Mouse (Mus musculus): ENCODE measurements around the gene Lrrn4. TPM values are rescaled to one million over a fixed set of nuclear protein-coding genes. Genes with fewer than 3 reads are reported as not detected.
A peak's percentile ranks its signal among the peaks of the same experiment; 100 is the strongest.

The Lrrn4 gene
- polyA plus RNA-seq, 1 experiment from 2014 or later: 0.06 TPM

GRCm38 (mm10) chr2:132867521-132867920 is 13.2 kb downstream of the Lrrn4 start:
- Histone ChIP-seq H3K4me2 (replicated peaks) (no peak overlapping the region), H3K9ac (replicated peaks) (no peak overlapping the region), H3K36me3 (peaks cover 14% of the 10 kb centered on the region), H3K27me3 (no peaks in the 10 kb centered on the region), H3K9me3 (no peaks in the 10 kb centered on the region), H3K27ac (replicated peaks) (no peak overlapping the region), H3K4me3 (no peak overlapping the region), H3K4me1 (no peaks in the 10 kb centered on the region)
- ATAC-seq (ENCODE audit: low FRiP score, low read depth): no peak
- WGBS: 81% methylated on average over 5 of the region's 5 CpGs

- no peaks in the 10 kb centered on the region for H3K27me3 ChIP-seq
Measured at GRCm38 (mm10) chr2:132863325-132863724, 17.4 kb downstream of the Lrrn4 start.

GRCm38 (mm10) chr2:132861456-132861855 is 19.2 kb downstream of the Lrrn4 start:
- ATAC-seq (ENCODE audit: low FRiP score, low read depth): no peak
- H3K9me3 ChIP-seq: no peaks in the 10 kb centered on the region
- no peaks in the 10 kb centered on the region for H3K27me3 ChIP-seq
- H3K27ac ChIP-seq (replicated peaks): no peak overlapping the region
- peaks cover 8% of the 10 kb centered on the region for H3K36me3 ChIP-seq
- no peak overlapping the region for H3K9ac ChIP-seq (replicated peaks)
- WGBS: 95% methylated on average over 2 of the region's 2 CpGs
- no peak overlapping the region for H3K4me3 ChIP-seq
- H3K4me2 ChIP-seq (replicated peaks): no peak overlapping the region
- H3K4me1 ChIP-seq: no peaks in the 10 kb centered on the region

More at GRCm38 (mm10) chr2:132863325-132863724, 17.4 kb downstream of the Lrrn4 start:
- Histone ChIP-seq H3K27ac (replicated peaks) (no peak overlapping the region), H3K9me3 (no peaks in the 10 kb centered on the region), H3K4me3 (no peak overlapping the region), H3K36me3 (peaks cover 14% of the 10 kb centered on the region), H3K4me1 (no peaks in the 10 kb centered on the region), H3K4me2 (replicated peaks) (no peak overlapping the region), H3K9ac (replicated peaks) (no peak overlapping the region)
- no peak for ATAC-seq (ENCODE audit: low FRiP score, low read depth)
- 95% methylated on average over 2 of the region's 2 CpGs for WGBS

DNA sequence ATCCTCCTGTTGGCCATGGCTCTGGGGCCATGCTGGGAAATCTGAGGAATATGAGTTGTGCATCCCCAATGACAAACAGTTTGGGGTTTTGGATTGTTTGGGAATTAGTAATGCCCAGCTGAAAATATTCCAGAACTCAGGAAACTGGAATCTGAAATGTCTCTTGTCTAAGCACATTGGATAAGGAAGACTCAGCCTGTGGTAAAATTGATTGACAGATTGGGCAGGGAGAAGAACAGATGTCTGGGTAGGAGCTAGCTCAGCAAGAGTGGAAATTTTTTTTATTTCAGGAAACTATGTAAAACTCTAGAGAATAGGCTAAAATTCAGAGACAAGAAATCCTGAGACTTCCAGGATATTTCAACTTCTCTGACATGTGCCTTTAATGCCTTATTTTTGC is 20.3 kb downstream of the Lrrn4 start:
- ATAC-seq (ENCODE audit: low FRiP score, low read depth): no peak
- Histone ChIP-seq H3K27ac (replicated peaks) (no peak overlapping the region), H3K4me3 (no peak overlapping the region)

GRCm38 (mm10) chr2:132856333-132856732 is 24.4 kb downstream of the Lrrn4 start:
- 82% methylated on average over 5 of the region's 5 CpGs for WGBS
- H3K27ac ChIP-seq (replicated peaks): no peak overlapping the region
- H3K27me3 ChIP-seq: no peaks in the 10 kb centered on the region
- no peak overlapping the region for H3K4me3 ChIP-seq
- no peaks in the 10 kb centered on the region for H3K9me3 ChIP-seq
- H3K9ac ChIP-seq (replicated peaks): no peak overlapping the region
- ATAC-seq (ENCODE audit: low FRiP score, low read depth): no peak
- no peak overlapping the region for H3K4me2 ChIP-seq (replicated peaks)
- no peaks in the 10 kb centered on the region for H3K4me1 ChIP-seq
- peaks cover 9% of the 10 kb centered on the region; the same call in 1 of the 2 replicates for H3K36me3 ChIP-seq

More for the DNA sequence above, 20.3 kb downstream of the Lrrn4 start:
- Histone ChIP-seq H3K4me2 (replicated peaks) (no peak overlapping the region), H3K9ac (replicated peaks) (no peak overlapping the region), H3K4me1 (no peaks in the 10 kb centered on the region), H3K36me3 (peaks cover 6% of the 10 kb centered on the region), H3K27me3 (no peaks in the 10 kb centered on the region), H3K9me3 (no peaks in the 10 kb centered on the region)

DNA sequence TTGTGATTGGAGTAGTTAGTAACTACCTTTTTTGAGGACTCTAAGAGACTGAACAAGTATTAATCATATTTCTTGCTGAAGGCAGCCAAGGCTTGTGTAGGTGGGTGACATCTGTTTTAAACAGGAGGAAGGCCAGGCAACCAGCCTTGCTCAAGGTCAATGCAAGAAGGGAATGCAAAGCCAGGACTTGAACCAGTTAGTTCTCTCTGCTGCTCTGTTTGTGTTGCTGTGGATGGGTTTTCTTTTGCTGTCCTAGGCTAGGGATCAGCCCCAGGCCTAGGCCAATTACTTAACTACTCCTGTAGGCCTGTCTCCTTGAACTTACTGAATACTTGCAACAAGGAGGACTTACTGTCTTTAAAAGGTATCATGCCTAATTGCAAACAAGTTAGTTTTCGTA is 27.6 kb downstream of the Lrrn4 start:
- H3K27ac ChIP-seq (replicated peaks): no peak overlapping the region
- H3K4me3 ChIP-seq: no peak overlapping the region
- no peaks in the 10 kb centered on the region for H3K9me3 ChIP-seq
- ATAC-seq (ENCODE audit: low FRiP score, low read depth): no peak
- H3K4me2 ChIP-seq (replicated peaks): no peak overlapping the region
- no peaks in the 10 kb centered on the region for H3K27me3 ChIP-seq
- peaks cover 5% of the 10 kb centered on the region for H3K4me1 ChIP-seq
- WGBS: 90% methylated on average over 1 of the region's 1 CpGs
- no peak overlapping the region for H3K9ac ChIP-seq (replicated peaks)
- H3K36me3 ChIP-seq: peaks cover 23% of the 10 kb centered on the region

DNA sequence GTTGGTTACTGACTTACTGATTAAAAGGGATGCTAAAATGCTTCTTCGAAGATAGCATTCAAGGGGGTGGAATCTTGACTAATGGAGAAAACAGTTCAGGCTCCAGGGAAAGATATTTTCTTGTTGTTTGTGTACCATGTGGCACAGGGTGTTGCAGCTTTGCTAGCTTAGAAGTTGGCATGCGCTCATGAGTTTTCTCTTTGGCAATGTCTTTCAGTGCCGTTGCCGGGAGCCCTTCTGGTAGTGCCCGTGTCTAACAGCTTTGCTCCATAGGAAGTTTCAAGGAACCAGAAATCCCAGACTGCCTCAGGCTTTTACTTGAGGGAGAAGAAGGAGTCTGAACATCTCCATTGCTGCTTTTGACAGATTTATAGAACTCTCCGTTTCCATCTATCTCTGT is 31.6 kb downstream of the Lrrn4 start:
- 94% methylated on average over 6 of the region's 6 CpGs for WGBS

DNA sequence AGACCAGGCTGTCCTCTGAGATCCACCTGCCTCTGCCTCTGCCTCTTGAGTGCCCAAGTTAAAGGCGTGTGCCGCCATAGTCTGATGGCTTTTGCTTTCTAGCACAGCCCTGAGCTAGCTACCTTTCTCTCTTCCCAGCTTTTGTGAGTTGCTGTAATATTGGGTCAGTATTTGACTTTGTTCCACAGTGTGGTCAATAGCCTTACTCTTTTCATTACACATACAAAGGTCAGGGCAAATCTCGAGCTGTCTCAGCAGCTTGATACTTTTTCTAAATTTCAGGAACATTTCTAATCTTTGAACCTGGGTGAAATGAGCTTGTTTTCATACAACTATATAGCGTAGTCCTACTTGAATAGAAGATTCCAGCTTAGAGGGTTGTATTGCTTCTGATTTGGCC is 32.3 kb downstream of the Lrrn4 start:
- 88% methylated on average over 4 of the region's 4 CpGs for WGBS
- Histone ChIP-seq H3K4me1 (peaks cover 13% of the 10 kb centered on the region), H3K4me2 (replicated peaks) (peak overlapping the region; percentile 74), H3K9ac (replicated peaks) (no peak overlapping the region), H3K27me3 (no peaks in the 10 kb centered on the region), H3K9me3 (no peaks in the 10 kb centered on the region), H3K4me3 (no peak overlapping the region), H3K36me3 (peaks cover 23% of the 10 kb centered on the region), H3K27ac (replicated peaks) (no peak overlapping the region)
- no peak for ATAC-seq (ENCODE audit: low FRiP score, low read depth)

More for the DNA sequence above, 31.6 kb downstream of the Lrrn4 start:
- H3K4me1 ChIP-seq: peaks cover 13% of the 10 kb centered on the region
- no peak for ATAC-seq (ENCODE audit: low FRiP score, low read depth)
- H3K27ac ChIP-seq (replicated peaks): no peak overlapping the region
- peaks cover 23% of the 10 kb centered on the region for H3K36me3 ChIP-seq
- H3K9ac ChIP-seq (replicated peaks): no peak overlapping the region
- H3K9me3 ChIP-seq: no peaks in the 10 kb centered on the region
- no peak overlapping the region for H3K4me3 ChIP-seq
- H3K27me3 ChIP-seq: no peaks in the 10 kb centered on the region
- no peak overlapping the region for H3K4me2 ChIP-seq (replicated peaks)

DNA sequence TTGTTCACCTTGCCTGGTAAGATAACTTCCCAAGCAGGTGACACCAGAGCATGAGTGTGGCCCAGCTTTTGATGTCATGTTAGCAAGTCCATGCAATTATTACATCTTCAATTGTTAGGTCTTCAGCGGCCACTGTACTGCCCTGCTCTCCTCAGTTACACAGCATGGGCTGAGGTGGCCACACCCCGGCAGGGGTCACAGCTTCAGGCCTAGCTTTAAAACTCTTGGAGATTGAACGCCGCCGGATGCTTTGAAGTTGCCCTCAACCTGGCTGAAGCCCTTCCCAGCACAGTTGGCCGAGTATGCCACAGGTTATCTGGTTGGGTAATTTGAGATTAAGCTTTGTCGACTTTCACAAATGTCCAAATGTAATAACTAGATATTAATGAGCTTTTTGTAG is 33.1 kb downstream of the Lrrn4 start:
- ATAC-seq (ENCODE audit: low FRiP score, low read depth): 0 out of 2 replicates have a peak, but pooled peaks have one; percentile 3
- Histone ChIP-seq H3K4me1 (peaks cover 13% of the 10 kb centered on the region), H3K9me3 (no peaks in the 10 kb centered on the region), H3K9ac (replicated peaks) (peak overlapping the region; percentile 92), H3K4me2 (replicated peaks) (peak overlapping the region; percentile 74), H3K27me3 (no peaks in the 10 kb centered on the region), H3K36me3 (peaks cover 23% of the 10 kb centered on the region), H3K4me3 (peak overlapping the region; percentile 99), H3K27ac (replicated peaks) (no peak overlapping the region)
- 53% methylated on average over 7 of the region's 7 CpGs for WGBS

DNA sequence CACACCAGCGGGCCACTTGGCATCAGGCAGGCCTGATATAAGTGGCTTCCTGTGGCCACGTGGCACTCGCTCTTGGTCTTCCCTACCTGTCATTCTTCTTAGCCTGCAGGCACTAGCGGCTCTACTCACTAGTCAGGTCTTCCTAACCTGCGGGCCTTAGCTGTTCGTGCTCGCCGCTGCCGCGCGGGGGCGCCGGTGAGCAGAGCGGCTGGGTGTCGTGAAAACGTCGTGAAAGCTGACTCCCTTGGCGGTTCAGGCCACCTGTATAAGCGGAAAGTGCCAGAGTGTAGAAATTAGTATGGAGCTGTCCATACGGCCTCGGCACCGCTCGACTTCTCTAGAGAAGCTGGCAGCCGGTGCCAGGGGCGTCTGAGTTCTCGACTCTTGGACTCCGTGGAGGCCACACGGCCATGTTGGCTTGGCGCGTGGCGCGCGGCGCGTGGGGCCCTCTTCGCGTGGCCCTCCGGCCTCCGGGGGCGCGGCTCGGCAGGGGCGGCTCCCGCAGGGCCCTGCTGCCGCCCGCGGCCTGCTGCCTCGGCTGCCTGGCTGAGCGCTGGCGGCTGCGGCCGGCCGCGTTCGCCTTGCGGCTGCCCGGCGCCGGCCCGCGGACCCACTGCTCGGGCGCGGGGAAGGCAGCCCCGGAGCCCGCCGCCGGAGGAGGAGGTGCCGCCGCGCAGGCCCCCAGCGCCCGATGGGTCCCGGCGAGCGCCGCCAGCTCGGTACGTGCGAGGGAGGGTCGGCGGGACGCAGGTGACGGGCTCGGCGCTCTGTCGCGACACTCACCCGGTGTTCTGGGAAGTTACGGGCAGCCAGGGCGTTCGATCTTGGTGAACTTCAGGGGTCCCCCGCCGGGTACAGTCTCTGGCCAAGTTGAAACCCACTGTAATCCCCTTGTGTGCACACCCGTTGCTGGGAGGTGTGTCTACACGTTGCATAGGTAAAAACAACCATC is 34.0 kb downstream of the Lrrn4 start, which contains the start of gene Crls1:
Gene Crls1 (plus strand): TSS at position 260 of the 952 bp plus-strand sequence.
- peak within 1 kb of the TSS; percentile 77 for H3K27ac ChIP-seq (replicated peaks)
- ATAC-seq (ENCODE audit: low FRiP score, low read depth): peak; percentile 94
- no peaks in the 10 kb centered on the region for H3K27me3 ChIP-seq
- H3K9me3 ChIP-seq: no peaks in the 10 kb centered on the region
- peaks cover 17% of the 10 kb centered on the region for H3K36me3 ChIP-seq
- H3K9ac ChIP-seq (replicated peaks): peak within 1 kb of the TSS; percentile 92
- H3K4me2 ChIP-seq (replicated peaks): peak within 1 kb of the TSS; percentile 74
- H3K4me1 ChIP-seq: peaks cover 13% of the 10 kb centered on the region
- peak within 1 kb of the TSS; percentile 99 for H3K4me3 ChIP-seq
- under 1% methylated on average over 80 of the region's 96 CpGs for WGBS

GRCm38 (mm10) chr2:132841071-132841470 is 39.6 kb downstream of the Lrrn4 start:
- H3K36me3 ChIP-seq: peaks cover 11% of the 10 kb centered on the region

More at GRCm38 (mm10) chr2:132841071-132841470, 39.6 kb downstream of the Lrrn4 start:
- no peak overlapping the region for H3K9ac ChIP-seq (replicated peaks)
- no peak overlapping the region for H3K4me3 ChIP-seq
- no peaks in the 10 kb centered on the region for H3K9me3 ChIP-seq
- 89% methylated on average over 4 of the region's 4 CpGs for WGBS
- no peaks in the 10 kb centered on the region for H3K4me1 ChIP-seq
- H3K27ac ChIP-seq (replicated peaks): no peak overlapping the region
- no peaks in the 10 kb centered on the region for H3K27me3 ChIP-seq
- no peak for ATAC-seq (ENCODE audit: low FRiP score, low read depth)
- no peak overlapping the region for H3K4me2 ChIP-seq (replicated peaks)

Data from midbrain, embryonic 12.5 days (tissue).